Mouse (Mus musculus) gastrocnemius, postnatal 36 days (tissue): Measurements from ENCODE around the gene Upf3b. TPM values are rescaled to one million over a fixed set of nuclear protein-coding genes. Genes with fewer than 3 reads are reported as not detected.
A peak's percentile ranks its signal among the peaks of the same experiment; 100 is the strongest.
"Not testable (repeated sequence)": the region's sequence is repeated elsewhere in the genome, so short reads cannot be mapped to it uniquely, and the experiment has no call there.

Experiments used
- DNase-seq, 2 experiments: peaks; one replicate each; pipeline ENCODE4 v3.0.0; 2022
- intact Hi-C: fragments of 180-260 bp; cut with DNase I; formaldehyde crosslinking; loops from one replicate; pipeline ENCODE4 v1.15.1; 2025
- total RNA-seq, 2 experiments: library from RNA; stranded (reverse); gene quantifications; 2 replicates each; pipeline ENCODE4 v1.2.3; 2021

The Upf3b gene
- total RNA-seq, 2 experiments from 2014 or later: 8.4 to 9.7 TPM

DNA sequence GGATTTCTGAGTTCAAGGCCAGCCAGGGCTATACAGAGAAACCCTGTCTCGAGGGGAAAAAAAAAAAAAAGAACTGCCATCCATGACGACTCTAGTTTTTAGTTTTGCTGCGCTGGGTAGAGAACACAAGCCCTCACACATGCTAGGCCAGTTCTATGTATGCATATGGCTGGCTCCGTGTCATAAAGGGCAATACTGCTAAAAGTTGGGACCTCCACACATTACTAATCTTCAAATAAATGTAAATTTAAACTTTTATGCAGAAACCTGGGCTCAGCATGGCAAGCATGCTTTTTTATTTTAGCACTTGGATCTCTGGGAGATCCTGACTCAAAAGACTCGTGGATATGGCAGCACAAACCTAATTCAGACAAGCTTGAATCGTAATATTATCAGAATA lies 28.9 kb downstream of the Upf3b start:
- intact Hi-C loops: no loop called here
- DNase-seq: no peak

DNA sequence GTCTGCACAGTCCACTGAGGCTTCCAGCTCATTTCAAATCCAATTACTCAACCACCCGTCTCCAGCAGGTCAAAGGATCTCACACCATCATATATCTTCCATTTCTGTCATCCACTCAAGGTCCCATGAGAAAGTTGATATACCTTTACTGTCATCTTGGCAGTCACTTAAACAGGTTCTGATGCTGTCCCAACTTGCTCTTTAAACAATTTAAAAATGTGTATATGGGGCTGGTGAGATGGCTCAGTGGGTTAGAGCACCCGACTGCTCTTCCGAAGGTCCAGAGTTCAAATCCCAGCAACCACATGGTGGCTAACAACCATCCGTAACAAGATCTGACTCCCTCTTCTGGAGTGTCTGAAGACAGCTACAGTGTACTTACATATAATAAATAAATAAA lies 29.8 kb downstream of the Upf3b start:
- intact Hi-C loops, DNase-seq: not testable (repeated sequence)

DNA sequence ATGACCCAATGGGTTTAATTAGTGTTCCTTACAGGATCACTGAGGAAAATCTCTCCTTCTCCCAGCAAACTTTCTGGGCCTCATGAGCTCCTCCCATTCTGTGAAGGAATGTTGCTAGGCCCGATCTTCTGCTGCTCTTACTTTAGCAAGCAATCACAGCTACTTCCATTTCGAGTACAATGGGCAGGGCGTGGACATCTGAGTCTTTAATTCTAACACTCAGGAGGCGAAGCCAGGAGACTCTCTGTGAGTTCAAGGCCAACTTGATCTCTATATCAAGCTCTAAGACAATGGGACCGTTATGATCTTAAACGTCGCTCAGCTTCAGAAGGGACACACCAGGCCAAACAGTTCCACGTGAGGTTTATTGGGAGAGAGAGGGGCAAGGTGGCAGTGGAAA lies 33.5 kb downstream of the Upf3b start:
- intact Hi-C loops: no loop called here
- DNase-seq: no peak

DNA sequence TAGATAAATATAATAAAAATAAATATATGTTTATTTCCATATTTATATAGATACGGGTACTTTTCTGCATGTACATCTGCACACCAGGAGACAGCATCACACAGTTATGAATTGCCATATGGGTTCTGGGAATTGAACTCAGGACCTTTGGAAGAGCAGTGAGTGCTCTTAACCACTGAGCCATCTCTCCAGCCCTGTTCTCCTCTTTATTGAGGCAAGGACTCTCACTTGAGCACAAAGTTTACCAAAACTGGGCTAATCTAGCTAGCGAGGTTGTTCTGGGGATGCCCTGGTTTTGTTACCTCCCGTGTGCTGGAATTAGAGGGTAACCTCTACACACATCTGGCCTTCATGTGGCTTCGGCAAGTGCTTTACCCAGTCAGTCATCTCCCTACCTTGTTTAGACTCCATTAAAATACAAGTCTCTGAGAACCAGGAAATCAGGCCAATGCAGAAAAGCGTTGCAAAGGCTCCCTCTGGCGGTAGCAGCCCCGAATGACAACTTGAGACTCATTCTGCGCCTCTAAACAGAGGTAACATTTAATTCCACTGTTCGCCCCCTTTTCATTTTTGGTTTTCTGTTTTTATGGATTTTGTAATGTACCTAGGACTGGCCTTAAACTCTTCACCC lies 35.7 kb downstream of the Upf3b start:
- peak in 1 of 2 experiments; percentile 31 for DNase-seq
- intact Hi-C loops: no loop called here

DNA sequence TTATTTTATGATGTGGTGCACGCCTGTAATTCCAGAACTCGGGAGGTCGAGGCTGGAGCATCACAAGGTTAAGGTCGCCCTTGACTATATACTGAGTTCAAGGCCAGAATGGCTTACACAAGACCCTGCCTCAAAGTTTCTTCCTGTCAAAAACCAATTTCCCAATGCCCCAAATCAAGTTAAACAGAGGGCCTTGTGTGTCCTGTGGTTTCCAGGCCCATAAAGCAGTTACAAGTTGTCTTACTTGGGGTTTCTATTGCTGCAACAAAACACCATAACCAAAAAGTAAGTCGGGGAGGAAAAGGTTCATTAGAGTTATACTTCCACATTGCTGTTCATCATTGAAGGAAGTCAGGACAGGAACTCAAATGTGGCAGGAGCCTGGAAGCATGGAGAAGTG lies 41.4 kb downstream of the Upf3b start:
- intact Hi-C loops: no loop called here
- no peak for DNase-seq

DNA sequence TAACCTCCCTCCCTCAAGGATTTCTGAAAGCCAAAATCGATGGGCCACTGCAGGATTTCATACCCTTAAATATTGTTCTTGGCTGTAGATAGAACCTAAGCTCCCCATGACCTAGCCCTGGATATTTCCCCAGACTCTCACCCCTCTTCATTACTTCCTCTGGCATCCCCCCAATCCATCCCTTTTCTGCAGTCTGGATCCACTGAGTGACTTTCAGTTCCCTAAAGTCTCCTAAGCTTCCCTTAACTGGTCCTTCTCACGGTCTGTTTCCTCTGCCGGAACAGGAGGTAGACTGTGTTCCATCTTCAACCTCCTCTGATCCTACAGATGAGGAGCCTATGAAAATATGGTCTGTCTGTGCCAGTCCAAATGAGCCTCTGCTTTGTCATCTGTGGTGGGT lies 42.8 kb downstream of the Upf3b start:
- DNase-seq: no peak
- intact Hi-C loops: no loop called here

DNA sequence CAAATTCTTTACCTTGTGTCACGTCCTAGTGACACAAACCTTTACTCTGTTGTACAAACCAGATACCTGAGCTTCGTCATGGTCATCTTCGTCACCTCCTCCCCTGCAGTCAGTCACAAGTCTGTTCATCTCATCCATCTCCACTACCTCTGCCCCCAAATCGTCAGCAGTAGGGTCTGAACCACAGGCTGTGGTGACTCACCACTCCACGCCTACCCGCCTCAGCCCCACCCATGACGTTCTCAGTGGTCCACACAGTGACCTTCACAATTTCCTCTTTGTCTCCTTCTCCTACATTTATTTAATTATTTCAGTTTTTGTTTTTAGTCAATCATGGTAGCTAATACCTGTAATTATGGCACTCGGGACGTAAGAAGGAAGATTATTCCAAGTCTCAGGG lies 46.2 kb downstream of the Upf3b start:
- intact Hi-C loops: no loop called here

DNA sequence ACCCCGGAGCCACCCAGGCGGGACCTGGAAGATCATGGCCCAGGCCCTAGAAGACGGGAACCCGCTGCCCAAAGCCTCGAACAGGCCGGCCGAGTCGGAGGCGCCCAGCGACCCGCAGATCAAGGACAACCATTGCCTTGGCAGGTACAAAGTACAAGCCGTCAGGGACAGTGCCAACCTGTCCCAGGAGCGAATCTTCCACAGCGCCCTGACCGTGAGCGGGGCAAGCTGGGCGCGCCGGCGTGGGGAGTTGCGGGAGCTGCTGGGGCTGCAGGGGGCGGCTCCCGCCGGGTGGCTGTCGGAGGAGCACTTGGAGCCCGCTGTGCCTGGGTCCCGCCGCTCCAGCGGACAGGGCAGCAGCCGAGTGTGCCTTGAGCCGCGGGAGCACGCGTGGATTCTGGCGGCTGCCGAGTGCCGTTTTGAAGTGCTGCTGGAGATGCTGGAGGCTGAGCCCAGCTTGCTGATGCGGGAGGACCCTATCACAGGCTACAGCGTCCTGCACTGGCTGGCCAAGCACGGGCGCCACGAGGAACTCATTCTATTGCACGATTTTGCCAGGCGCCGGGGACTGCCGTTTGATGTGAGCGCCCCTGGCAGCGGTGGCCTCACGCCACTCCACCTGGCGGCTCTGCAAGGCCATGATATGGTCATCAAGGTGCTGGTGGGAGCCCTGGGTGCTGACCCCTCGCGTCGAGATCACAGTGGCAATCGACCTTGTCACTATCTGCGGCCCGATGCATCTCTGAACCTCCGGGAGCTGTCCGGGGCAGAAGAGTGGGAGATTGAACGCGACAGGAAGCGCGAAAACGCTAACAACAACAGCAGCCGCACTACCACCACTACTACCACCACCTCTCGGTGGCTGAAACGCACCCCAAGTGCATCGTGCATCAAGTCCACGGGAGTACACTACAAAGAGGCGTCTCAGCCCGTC lies 61.0 kb downstream of the Upf3b start:
- peak in 1 of 2 experiments; percentile 12 for DNase-seq
- intact Hi-C loops: no loop called here

More for the DNA sequence above, 46.2 kb downstream of the Upf3b start:
- no peak for DNase-seq

DNA sequence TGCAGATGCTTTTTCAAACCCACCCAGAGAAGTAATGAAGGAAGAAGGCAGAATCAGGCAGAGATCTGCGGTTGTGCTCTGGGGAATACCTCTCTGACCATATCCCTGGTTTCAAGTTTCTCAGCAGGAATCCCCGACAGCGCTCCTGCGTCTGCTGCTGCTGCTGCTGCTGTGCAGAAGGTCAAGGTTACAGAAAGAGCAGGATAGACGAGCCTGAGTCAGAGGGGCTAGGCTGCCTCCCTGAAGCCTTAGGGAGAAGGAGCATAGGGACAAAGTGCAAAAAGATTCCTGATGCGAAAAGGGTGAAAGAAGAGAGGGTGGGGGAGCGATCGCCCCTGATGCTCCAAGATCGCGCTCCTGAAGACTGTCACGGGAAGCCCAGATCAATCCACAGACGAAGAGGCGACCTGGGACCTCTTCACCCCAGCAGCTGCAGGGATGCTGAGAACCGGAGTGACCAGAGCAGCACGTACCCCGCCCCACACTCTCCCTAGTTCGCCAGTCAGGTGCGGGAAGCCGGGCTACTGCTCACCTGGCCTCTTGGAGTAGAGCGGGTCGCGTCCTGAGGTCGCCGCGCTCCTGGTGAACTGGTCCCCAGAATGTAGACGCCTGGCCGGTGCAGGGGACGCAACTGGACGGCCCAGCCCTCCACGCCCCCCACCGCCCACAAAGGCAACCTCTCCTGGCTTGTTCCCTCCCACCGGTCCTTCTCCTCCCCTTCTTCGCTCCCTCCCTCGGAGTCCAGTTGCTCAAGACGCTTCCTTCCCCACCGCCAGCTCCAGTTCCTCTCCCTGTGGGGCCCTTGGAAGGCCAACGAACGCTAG lies 61.8 kb downstream of the Upf3b start, which contains the start of gene Sowahd:
Gene Sowahd, plus strand, starts transcription at position 780 of the 824 bp plus-strand sequence.
- intact Hi-C loops: no loop called here
- DNase-seq: no peak

DNA sequence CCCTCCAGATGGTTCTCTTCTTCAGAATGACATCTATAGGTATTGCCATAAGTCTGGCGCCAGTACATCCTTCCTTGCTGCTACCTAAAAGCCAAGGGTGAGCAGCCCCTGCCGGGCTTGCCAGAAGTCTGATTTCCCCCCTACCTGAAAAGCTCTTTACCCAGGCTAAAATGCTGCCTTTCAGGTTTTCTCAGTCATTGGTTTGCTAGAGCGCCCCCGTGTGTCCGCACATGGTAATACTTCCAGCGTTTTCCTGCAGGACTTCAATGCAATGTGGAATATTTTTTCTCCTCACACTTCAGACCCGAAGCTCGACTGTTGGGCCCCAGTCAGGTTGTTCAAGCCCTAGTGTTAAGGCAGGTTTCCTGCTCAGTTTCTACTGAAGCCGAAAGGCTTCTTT lies 67.4 kb downstream of the Upf3b start:
- peak in 1 of 2 experiments; percentile 20 for DNase-seq
- intact Hi-C loops: no loop called here

Other genes with a start within 250 kb of the Upf3b start
- gene Ube2a, start 236.4 kb downstream of the Upf3b start, total RNA-seq: 10 to 100 TPM; 37.8 to 38.8 TPM
- 10 to 100 TPM; 10.6 to 10.7 TPM for gene C330007P06Rik, start 236.2 kb downstream of the Upf3b start, total RNA-seq
- gene Nkrf, start 207.4 kb downstream of the Upf3b start, total RNA-seq: 1 to 10 TPM; 2.3 to 2.6 TPM
- 1 to 10 TPM; 1.7 to 1.9 TPM for gene Sept6, start 118.5 kb downstream of the Upf3b start, total RNA-seq
- not detected for gene Sowahd, start 61.5 kb downstream of the Upf3b start, total RNA-seq
- gene Rpl39, start 24.9 kb downstream of the Upf3b start, total RNA-seq: 100 to 1,000 TPM; 221 to 256 TPM
- 1 to 10 TPM; 5.6 to 8.8 TPM for gene Nkap, start 16.5 kb upstream of the Upf3b start, total RNA-seq
- not detected for gene Akap14, start 58.5 kb upstream of the Upf3b start, total RNA-seq
- gene Ndufa1, start 80.8 kb upstream of the Upf3b start, total RNA-seq: 100 to 1,000 TPM; 353 to 410 TPM
- 1 to 10 TPM; 1.9 to 3.4 TPM for gene Rnf113a1, start 80.9 kb upstream of the Upf3b start, total RNA-seq
- not detected for gene Gm9, start 100.7 kb upstream of the Upf3b start, total RNA-seq
- gene Rhox1, start 111.9 kb upstream of the Upf3b start, total RNA-seq: not detected
- not detected for gene Rhox2a, start 134.7 kb upstream of the Upf3b start, total RNA-seq
- gene Rhox3a, start 139.6 kb upstream of the Upf3b start, total RNA-seq: not detected
- not detected for gene Rhox4a, start 155.0 kb upstream of the Upf3b start, total RNA-seq